Mouse (Mus musculus) small intestine, adult 2 months (tissue): ENCODE measurements around the gene Muc3.

Experiments
- CTCF ChIP-seq: fragments of 200-500 bp; IDR thresholded peaks from 2 replicates; pipeline ENCODE4 v1.5.1; 2012; ENCODE audit warnings: low read depth, mild to moderate bottlenecking, control low read depth, inconsistent platforms, low read length, moderate library complexity, mixed read lengths; ENCODE audit not compliant: insufficient replicate concordance, insufficient read length; ENCODE audit errors: extremely low read depth
- POLR2A ChIP-seq: fragments of 200-500 bp; IDR thresholded peaks from 2 replicates; pipeline ENCODE4 v1.6.1; 2012; ENCODE audit warnings: low read depth, mild to moderate bottlenecking, control low read depth, inconsistent platforms, low read length, moderate library complexity

DNA sequence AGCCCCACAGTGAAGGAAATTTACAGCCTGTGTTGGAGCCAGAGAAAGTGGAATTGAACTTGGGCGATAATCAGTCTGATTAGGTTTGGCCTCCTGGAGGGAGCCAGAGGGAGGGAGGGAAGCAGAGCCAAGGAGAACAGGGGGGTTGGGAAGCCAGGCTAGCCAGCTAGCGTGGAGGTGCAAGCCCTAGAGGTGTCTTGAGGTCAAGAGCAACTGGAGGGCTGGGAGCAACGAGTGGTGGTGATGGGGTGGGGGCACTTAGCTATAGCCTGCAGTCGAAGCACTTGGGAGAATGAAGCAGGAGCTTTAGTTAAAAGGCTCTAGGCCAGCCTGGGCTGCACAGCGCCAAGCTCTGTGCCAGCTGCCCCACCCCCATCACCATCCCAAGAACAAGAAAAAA is 19.8 kb downstream of the Muc3 start:
- TF ChIP-seq POLR2A (no peak), CTCF (no peak)
